Mouse (Mus musculus) Patski (cell line): ENCODE results near the gene Ccdc184. TPM values are rescaled to one million over a fixed set of nuclear protein-coding genes. Genes with fewer than 3 reads are reported as not detected.
A peak's percentile ranks its signal among the peaks of the same experiment; 100 is the strongest.

ENCODE experiments used
- ATAC-seq: fragments of 100-300 bp; one replicate; pipeline ENCODE4 v1.8.0; 2021
- CTCF ChIA-PET: fragments of 350-600 bp; sonication (Branson Sonifier 250); formaldehyde crosslinking; loops from one replicate; lab custom pipeline; 2022; ENCODE audit warnings: inconsistent platforms; lab: Charles Lee
- POLR2A ChIA-PET: fragments of 350-600 bp; sonication (Branson Sonifier 250); formaldehyde crosslinking; loops from one replicate; lab custom pipeline; 2022; ENCODE audit warnings: antibody characterized with exemption, inconsistent platforms; lab: Charles Lee
- DNase-seq: peaks from one replicate; pipeline ENCODE4 v3.0.0-alpha.2; 2011; ENCODE audit warnings: low read depth, low spot score
- H3K27me3 ChIP-seq: fragments of 371-371 bp; one replicate; pipeline ENCODE4 v1.5.1; 2021
- CTCF ChIP-seq: fragments of 100-300 bp; IDR thresholded peaks from one replicate; pipeline ENCODE4 v1.5.1; 2021
- in situ Hi-C: fragments of 300-500 bp; cut with MboI; formaldehyde crosslinking; loops from 3 replicates; pipeline ENCODE4 v1.11.1; 2018; ENCODE audit warnings: low pct_unique_long_range_greater_than_20kb, mixed read lengths
- polyA plus RNA-seq: library from polyadenylated mRNA; unstranded; gene quantifications from one replicate; pipeline ENCODE4 v1.2.3, GENCODE M21; 2021

Gene Ccdc184
- polyA plus RNA-seq, 1 experiment from 2014 or later = not detected

GRCm38 (mm10) chr15:98136871-98137270 lies 30.1 kb upstream of the Ccdc184 start:
- no peaks in the 10 kb centered on the region for H3K27me3 ChIP-seq
- POLR2A ChIA-PET = interaction anchor here (1.3 kb wide), 1 partner anchor 28 kb away, joined by 3 read pairs; no protein-coding TSS in a partner anchor
- no peak for DNase-seq
- CTCF ChIA-PET = interaction anchor here (1.2 kb wide), 1 partner anchor 18 kb away, joined by 3 read pairs; no protein-coding TSS in a partner anchor
- TF ChIP-seq CTCF = no peak
- in situ Hi-C loops = no loop called here
- ATAC-seq = no peak

GRCm38 (mm10) chr15:98139763-98140162 lies 27.2 kb upstream of the Ccdc184 start:
- no peak for ATAC-seq
- no peak for TF ChIP-seq CTCF
- H3K27me3 ChIP-seq = no peaks in the 10 kb centered on the region
- POLR2A ChIA-PET = interaction anchor here (1.3 kb wide), 1 partner anchor 32 kb away, joined by 3 read pairs; no protein-coding TSS in a partner anchor
- in situ Hi-C loops = no loop called here
- CTCF ChIA-PET = interaction anchor here (1.2 to 1.6 kb wide), 2 partner anchors 34 to 51 kb away, joined by 3 to 4 read pairs; no protein-coding TSS in a partner anchor
- no peak for DNase-seq

DNA sequence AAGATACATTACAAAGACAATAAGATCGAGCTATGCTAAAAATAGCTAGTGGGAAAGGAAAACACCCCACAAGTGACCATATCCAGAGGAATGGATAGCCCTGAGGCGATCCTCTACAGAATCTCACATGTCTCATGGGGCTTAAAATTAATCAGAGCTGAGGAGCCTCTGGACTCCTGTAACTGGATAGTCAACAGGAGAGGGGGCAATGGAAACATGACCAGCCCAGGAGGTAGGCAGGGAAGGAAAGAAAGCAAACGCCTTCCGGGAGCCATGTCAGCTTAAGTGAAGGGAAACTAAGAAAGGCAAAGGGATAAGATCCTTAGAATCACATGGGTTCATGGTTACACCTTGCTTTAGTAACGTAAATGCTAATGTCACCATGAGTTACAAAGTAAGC lies 26.1 kb upstream of the Ccdc184 start:
- DNase-seq = no peak
- no peak for ATAC-seq
- no peak for TF ChIP-seq CTCF
- ChIA-PET CTCF (interaction anchor here (1.0 to 1.4 kb wide), 3 partner anchors 10 to 52 kb away, joined by 3 to 4 read pairs (median 4); no protein-coding TSS in a partner anchor), POLR2A (interaction anchor here (0.5 kb wide), 1 partner anchor 31 kb away, joined by 3 read pairs; no protein-coding TSS in a partner anchor)
- in situ Hi-C loops = no loop called here
- H3K27me3 ChIP-seq = no peaks in the 10 kb centered on the region

- no peaks in the 10 kb centered on the region for H3K27me3 ChIP-seq
- no peak for TF ChIP-seq CTCF
- in situ Hi-C loops = no loop called here
- ChIA-PET POLR2A (no interaction called here), CTCF (no interaction called here)
- no peak for ATAC-seq
- no peak for DNase-seq
Observed at GRCm38 (mm10) chr15:98142515-98142914, 24.4 kb upstream of the Ccdc184 start.

DNA sequence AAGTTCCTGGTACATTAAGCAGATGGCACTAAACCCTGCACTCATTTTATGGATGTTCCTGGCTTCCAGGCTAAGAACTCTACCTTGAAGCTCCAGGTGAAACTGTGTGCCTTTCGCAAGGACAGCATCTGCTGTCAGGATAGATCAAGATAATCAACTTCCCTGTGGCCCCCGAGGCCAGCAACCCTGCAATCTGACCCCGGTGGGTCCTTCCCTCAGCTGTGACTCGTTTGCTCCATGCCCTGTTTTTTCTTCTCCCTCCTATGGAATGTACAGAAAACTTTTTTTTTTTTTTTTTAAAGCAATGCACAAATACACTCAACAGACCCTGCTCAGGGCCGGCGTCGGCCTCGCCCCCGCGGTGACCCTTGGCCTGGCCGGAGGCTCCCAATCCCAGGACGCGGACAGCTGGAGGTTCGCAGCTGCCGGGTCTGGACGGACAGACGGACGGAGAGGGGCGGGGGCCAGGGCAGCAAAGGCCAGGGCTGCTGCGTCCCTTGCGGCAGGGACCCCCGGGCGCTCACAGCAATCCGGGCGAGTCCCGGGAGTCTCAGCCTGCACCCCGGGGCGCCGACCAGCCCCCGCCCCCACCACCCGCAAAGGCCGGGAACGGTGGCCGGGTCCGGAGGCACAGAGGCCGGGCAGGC lies 22.0 kb upstream of the Ccdc184 start:
- DNase-seq (no peak), ATAC-seq (peak; percentile 42)
- no peaks in the 10 kb centered on the region for H3K27me3 ChIP-seq
- in situ Hi-C loops = no loop called here
- ChIA-PET POLR2A (interaction anchor here (0.7 to 1.1 kb wide), 5 partner anchors 12 to 119 kb away, joined by 3 to 4 read pairs (median 3); no protein-coding TSS in a partner anchor), CTCF (interaction anchor here (1.5 kb wide), 1 partner anchor 16 kb away, joined by 3 read pairs; no protein-coding TSS in a partner anchor)
- no peak for TF ChIP-seq CTCF

DNA sequence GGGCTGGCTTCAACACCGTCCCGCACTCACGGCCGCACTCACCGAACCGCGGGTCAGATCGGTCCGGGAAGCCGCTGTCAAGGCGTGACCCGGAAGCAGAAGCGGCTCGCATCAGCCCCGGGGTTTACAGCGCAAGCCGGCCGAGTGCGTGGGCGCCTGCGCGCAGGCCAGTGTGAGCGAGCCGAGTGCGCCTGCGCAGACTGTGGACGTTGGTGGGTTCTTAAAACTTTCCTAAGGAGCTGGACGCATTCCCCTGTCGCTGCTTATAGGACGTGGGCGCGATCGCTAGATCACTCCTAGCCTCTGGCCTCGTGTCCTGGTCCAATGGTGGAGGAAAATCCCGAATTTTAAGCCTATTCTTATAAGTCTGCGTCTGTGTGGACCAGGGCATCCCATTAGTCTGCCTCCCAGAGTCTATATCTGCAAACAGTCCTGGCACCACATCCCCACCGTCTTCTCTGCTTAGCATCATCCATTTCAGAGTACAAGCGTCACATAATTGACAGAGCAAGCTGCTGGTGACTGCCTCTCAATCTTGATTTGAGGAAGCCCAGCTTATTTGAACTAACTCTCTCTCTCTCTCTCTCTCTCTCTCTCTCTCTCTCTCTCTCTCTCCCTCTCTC lies 21.3 kb upstream of the Ccdc184 start:
- ChIA-PET POLR2A (interaction anchor here (0.8 to 1.0 kb wide), 2 partner anchors 51 to 120 kb away, joined by 3 to 4 read pairs; no protein-coding TSS in a partner anchor), CTCF (interaction anchor here (0.7 kb wide), 1 partner anchor 423 kb away, joined by 3 read pairs; no protein-coding TSS in a partner anchor)
- in situ Hi-C loops = no loop called here
- ATAC-seq (peak; percentile 81), DNase-seq (peak; percentile 66)
- TF ChIP-seq CTCF = no peak
- no peaks in the 10 kb centered on the region for H3K27me3 ChIP-seq

GRCm38 (mm10) chr15:98148356-98148755 lies 18.6 kb upstream of the Ccdc184 start:
- no peak for TF ChIP-seq CTCF
- no peak for ATAC-seq
- H3K27me3 ChIP-seq = no peaks in the 10 kb centered on the region
- ChIA-PET CTCF (interaction anchor here (1.7 kb wide), 1 partner anchor 58 kb away, joined by 7 read pairs; no protein-coding TSS in a partner anchor), POLR2A (no interaction called here)
- no peak for DNase-seq
- in situ Hi-C loops = no loop called here

GRCm38 (mm10) chr15:98149166-98149602 lies 17.8 kb upstream of the Ccdc184 start:
- TF ChIP-seq CTCF = no peak

GRCm38 (mm10) chr15:98152916-98153315 lies 14.0 kb upstream of the Ccdc184 start:
- H3K27me3 ChIP-seq = no peaks in the 10 kb centered on the region
- no peak for TF ChIP-seq CTCF
- CTCF ChIA-PET = interaction anchor here (1.1 to 1.5 kb wide), 3 partner anchors 38 to 64 kb away, joined by 3 to 5 read pairs (median 3); no protein-coding TSS in a partner anchor
- POLR2A ChIA-PET = interaction anchor here (0.6 kb wide), 1 partner anchor 9 kb away, joined by 4 read pairs; no protein-coding TSS in a partner anchor
- in situ Hi-C loops = loop anchor here (5.0 to 25.0 kb wide), 3 partner anchors 61 to 291 kb away; partner anchors contain the start of genes Pfkm and Senp1
- no peak for DNase-seq
- no peak for ATAC-seq

More at GRCm38 (mm10) chr15:98149166-98149602, 17.8 kb upstream of the Ccdc184 start:
- DNase-seq (no peak), ATAC-seq (no peak)
- POLR2A ChIA-PET = no interaction called here
- CTCF ChIA-PET = no interaction called here
- no peaks in the 10 kb centered on the region for H3K27me3 ChIP-seq
- in situ Hi-C loops = no loop called here

- TF ChIP-seq CTCF = peak; percentile 67
- CTCF ChIA-PET = interaction anchor here (1.1 to 1.5 kb wide), 3 partner anchors 39 to 64 kb away, joined by 3 to 5 read pairs (median 3); no protein-coding TSS in a partner anchor
- in situ Hi-C loops = loop anchor here (5.0 to 25.0 kb wide), 3 partner anchors 61 to 291 kb away; partner anchors contain the start of genes Pfkm and Senp1
- no peak for DNase-seq
- no peaks in the 10 kb centered on the region for H3K27me3 ChIP-seq
- POLR2A ChIA-PET = interaction anchor here (0.6 kb wide), 1 partner anchor 192 kb away, joined by 5 read pairs; no protein-coding TSS in a partner anchor
- ATAC-seq = peak; percentile 47
Observed at GRCm38 (mm10) chr15:98153625-98154024, 13.3 kb upstream of the Ccdc184 start.
